Mouse (Mus musculus): ENCODE measurements around the gene Btf3.

- TF ChIP-seq CTCF (IDR thresholded peaks at IDR 0.05; ENCODE audit: low read depth) (peak; percentile 61), EP300 (IDR thresholded peaks at IDR 0.05; ENCODE audit: low read depth) (no peak)
Measured at GRCm38 (mm10) chr13:98332106-98332505, 15.3 kb upstream of the Btf3 start.
